Mouse (Mus musculus) left cerebral cortex, adult 11 months (tissue): Measurements from ENCODE around the gene Clock.
A peak's percentile ranks its signal among the peaks of the same experiment; 100 is the strongest.

ENCODE experiments used
- DNase-seq: peaks from one replicate; pipeline ENCODE4 v3.0.0; 2022; ENCODE audit warnings: low spot score

The Clock gene

GRCm38 (mm10) chr5:76274977-76275376, 29.6 kb downstream of the Clock start:
- DNase-seq = no peak

DNA sequence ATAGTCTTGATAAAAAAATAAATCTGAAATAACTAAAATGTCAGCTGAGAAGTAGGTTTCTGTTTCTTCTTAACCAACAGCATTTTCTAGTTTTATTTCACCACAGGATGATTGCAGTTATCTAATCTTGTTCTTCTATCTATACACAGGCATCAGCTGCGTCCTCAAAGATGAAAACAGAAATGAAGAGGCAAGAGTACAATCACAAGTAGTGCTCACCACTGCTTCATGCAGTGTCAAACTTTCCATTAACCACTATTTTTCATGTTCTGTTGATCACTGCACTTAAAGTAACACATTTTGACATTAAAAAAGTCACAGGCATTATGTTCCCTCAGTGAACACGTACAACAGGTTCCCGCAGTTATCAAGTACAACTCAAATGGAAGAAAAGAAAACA, 53.6 kb downstream of the Clock start:
- no peak for DNase-seq

DNA sequence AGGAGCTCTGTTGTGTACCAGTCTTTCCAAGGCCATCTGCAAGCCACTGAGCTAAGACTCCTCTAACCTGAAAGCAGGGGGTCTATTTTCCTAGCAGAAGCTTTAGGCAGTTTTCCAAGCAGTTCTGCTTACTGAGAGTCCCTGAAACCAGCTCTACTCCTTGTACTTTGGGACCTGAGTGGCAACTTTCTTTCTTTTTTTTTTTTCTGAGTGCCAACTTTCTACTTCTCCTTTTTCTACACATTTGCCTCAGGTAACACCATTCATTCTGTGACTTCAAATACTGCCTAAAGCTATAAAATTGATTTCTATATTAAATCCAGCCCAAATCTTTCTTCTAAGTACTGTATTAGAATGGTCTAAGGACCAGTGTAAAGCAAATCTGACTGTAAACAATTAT, 58.1 kb downstream of the Clock start:
- DNase-seq = no peak

GRCm38 (mm10) chr5:76245419-76245818, 59.2 kb downstream of the Clock start:
- DNase-seq = no peak

DNA sequence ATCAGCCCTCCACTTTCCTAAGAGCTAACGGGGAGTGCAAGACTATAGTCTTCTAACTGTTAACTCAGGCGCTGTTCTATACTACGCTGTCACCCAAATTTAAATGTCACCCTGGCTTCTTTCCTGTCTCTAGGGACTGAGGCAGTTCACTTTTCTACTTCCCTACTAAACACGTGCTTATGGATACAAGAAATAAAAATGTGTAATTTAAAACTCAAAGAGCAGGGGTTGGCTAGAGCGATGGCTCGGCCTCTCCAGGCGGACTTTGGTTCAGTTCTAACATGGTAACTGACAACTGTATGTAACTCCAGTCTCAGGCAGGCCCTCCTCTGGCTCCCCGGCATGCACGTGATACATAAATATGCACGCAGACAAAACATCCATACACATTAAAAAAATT, 60.2 kb downstream of the Clock start:
- DNase-seq = no peak

DNA sequence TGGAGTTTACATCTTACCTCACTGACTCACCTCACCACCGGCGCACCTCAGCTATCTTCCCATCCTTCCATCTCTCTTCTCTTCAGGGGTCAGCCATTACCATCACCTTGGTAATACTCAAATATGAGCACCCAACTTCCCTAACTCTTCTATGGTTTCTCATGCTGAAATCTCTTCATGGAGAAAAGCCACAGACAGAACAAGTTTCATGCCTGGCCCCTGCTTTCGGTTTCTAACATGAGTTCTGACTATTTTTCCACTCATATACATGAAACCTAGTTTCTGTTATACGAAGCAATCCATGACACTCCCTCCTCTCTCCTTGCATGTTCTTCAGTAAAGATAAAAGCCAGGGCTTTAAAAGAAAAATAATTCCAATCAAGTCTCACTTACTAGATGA, 60.7 kb downstream of the Clock start:
- DNase-seq = no peak

DNA sequence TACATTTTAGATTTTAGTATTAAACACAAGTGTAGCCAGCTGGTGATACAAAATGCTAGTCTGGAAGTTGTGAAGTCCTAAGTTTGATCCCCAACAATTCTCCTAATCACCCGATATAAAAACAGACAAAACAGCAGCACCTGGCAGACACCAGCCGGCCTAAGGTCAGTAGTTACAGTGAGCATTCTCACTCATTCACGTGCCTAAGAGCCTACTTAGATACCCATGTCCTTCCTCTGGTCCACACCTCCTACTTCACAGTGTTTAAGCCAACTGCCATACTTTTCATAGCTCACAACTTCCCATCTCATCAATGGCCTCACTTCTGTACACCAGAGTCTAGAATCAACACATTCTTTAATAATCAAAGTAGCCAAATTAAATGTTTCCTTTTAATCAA, 61.3 kb downstream of the Clock start:
- DNase-seq = no peak

GRCm38 (mm10) chr5:76231171-76231855, 73.3 kb downstream of the Clock start:
- DNase-seq = no peak

- peak; percentile 25 for DNase-seq
Measured at GRCm38 (mm10) chr5:76216691-76217090, 87.9 kb downstream of the Clock start.

DNA sequence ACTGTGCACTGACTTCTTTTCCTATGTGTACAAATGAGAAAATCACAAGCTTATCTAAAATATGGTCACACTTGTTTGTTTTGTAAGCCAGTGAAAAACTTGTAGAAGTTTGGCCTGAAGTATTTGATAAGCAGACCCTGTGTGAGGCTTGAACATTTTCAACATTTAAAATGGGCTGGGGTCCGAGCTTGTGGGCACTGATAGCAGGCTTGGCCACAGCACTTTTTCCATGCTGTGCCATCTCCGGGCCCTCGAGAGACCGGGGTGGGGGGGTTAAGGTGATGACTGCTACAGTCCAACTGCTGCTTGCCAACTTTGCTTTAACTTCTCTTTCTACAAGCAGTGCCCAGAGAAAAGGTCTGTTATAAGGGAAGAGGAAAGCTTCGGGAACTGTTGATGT, 96.5 kb downstream of the Clock start:
- DNase-seq = no peak

DNA sequence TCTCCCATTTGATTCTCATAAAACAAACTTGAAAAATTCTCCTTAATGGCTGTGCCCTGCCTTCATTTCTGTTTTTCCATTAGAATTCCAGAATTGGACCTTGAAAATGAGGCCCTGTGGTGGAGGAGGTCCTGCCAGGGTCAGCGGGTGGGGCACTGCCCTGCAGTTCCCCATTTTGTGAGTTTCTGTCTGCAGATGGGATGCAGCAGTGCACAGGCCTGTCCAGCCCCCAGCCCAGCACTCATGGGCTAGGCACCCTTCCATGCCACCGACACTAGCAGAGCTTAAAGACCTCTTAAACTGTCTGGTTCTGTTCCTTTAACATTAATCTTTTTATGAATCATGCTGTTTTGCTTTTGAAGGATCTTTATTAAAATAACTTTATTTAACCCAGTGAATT, 98.7 kb downstream of the Clock start:
- DNase-seq = no peak

GRCm38 (mm10) chr5:76203171-76203570, 101.4 kb downstream of the Clock start:
- DNase-seq = no peak

DNA sequence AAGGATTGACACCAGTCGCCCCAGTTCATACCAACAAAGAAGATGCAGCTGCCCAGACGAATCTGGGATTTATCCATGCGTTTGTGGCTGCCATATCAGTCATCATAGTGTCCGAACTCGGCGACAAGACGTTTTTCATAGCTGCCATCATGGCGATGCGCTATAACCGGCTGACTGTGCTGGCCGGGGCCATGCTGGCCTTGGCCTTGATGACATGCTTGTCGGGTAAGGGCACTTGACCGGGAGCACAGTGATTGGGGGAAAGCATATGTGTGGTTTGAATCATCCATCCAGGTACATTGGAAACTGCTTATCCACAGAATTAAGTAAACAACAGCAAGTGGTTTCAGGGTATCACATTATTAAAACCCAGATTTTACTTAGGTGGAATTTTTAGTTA, 105.2 kb downstream of the Clock start:
- DNase-seq = no peak

- DNase-seq = no peak
Measured at GRCm38 (mm10) chr5:76194377-76194945, 110.1 kb downstream of the Clock start.

- no peak for DNase-seq
Measured at GRCm38 (mm10) chr5:76193075-76193474, 111.5 kb downstream of the Clock start.

GRCm38 (mm10) chr5:76190609-76191008, 114.0 kb downstream of the Clock start:
- DNase-seq = no peak

DNA sequence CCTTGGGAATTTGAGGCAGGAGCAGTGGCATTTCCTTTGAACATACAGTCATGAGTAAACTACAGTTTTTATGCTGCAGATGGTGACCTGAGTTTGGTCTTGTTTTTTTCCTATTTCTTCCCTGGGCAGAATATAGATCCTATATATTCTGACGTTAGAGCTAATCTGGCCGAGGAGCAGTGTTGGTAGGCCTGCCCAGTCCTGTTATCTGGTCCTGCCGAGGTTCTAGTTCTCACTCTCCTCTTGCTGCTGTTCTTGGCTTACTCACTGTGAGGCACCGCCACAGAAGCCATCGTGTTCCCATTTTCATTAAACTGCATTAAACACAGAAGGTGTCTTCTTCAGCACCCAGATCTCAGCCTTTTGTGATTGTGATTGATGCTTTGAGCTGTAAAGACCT, 116.7 kb downstream of the Clock start:
- no peak for DNase-seq

GRCm38 (mm10) chr5:76184286-76185080, 120.1 kb downstream of the Clock start:
- DNase-seq = no peak

GRCm38 (mm10) chr5:76183750-76184261, 120.8 kb downstream of the Clock start, which contains the start of gene Tmem165:
Tmem165 (plus strand) TSS chr5:76183880.
- peak; percentile 87 for DNase-seq

GRCm38 (mm10) chr5:76183043-76183749, 121.4 kb downstream of the Clock start:
- no peak for DNase-seq

DNA sequence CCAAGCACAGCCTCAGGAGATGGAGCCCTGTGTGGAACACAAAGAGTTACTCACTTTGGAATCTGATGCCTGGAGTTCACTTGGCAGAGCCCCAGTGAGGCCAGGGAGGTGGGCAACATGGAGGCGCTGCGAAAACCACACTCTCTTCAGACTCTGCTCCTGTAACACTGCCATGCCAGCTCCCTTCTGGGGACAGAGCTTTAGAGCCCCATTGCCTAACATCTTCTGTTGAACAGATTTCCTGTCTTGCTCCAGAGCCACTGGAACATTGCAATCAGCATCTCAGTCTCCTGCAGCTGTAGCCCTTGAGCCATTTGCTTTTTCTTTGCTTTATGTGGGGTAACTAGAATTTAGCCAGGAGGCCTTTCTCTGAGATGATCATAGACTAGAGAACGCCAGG, 122.3 kb downstream of the Clock start:
- no peak for DNase-seq

DNA sequence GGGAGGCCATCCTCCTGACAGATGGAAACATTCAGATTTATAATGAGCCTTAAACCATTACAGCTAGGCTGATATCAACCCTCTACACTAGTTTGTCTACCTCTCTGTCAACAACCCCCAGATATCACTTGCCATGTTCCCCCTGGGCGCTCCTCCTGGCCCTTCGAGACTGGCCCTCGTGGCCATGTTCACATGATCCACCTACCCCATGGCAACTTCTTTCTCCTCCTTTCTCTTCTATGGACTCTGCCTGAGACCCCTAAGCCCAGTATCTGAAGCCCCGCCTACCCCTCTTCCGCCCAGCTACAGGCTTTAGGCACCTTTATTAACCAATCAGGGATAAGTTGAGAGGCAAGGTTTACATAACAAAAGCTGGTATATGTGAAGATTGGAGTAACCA, 124.8 kb downstream of the Clock start:
- no peak for DNase-seq
